Mouse (Mus musculus) ES-Bruce4 (cell line): Measurements from ENCODE around the gene Oser1.

ENCODE experiments used
- CTCF ChIP-seq: IDR thresholded peaks from one replicate; pipeline ENCODE4 v1.8.1; 2011; ENCODE audit warnings: low read depth, low read length
- EP300 ChIP-seq: IDR thresholded peaks from 2 replicates; pipeline ENCODE4 v1.6.1; 2011; ENCODE audit warnings: low read depth, low read length; ENCODE audit not compliant: insufficient read depth
- POLR2A ChIP-seq: IDR thresholded peaks from one replicate; pipeline ENCODE4 v1.8.1; 2011; ENCODE audit warnings: low read length; ENCODE audit not compliant: insufficient read depth

GRCm38 (mm10) chr2:163447375-163447774, 22.9 kb upstream of the Oser1 start:
- TF ChIP-seq CTCF (no peak), EP300 (no peak), POLR2A (no peak)
